Mouse (Mus musculus) C2C12 (cell line): ENCODE measurements around the gene Sertad2.

Experiments used
- CTCF ChIP-seq: IDR thresholded peaks from one replicate; pipeline ENCODE4 v1.5.1; 2011; ENCODE audit not compliant: control insufficient read depth, insufficient read depth, insufficient read length
- MAX ChIP-seq: IDR thresholded peaks from one replicate; pipeline ENCODE4 v1.6.1; 2011; ENCODE audit warnings: mild to moderate bottlenecking, control low read depth
- MYOD1 ChIP-seq: IDR thresholded peaks from one replicate; pipeline ENCODE4 v1.6.1; 2011; ENCODE audit warnings: low read depth; ENCODE audit not compliant: control insufficient read depth, insufficient read length
- USF1 ChIP-seq: IDR thresholded peaks from one replicate; pipeline ENCODE4 v1.6.1; 2011; ENCODE audit warnings: low read depth, mild to moderate bottlenecking, control low read depth, moderate library complexity

DNA sequence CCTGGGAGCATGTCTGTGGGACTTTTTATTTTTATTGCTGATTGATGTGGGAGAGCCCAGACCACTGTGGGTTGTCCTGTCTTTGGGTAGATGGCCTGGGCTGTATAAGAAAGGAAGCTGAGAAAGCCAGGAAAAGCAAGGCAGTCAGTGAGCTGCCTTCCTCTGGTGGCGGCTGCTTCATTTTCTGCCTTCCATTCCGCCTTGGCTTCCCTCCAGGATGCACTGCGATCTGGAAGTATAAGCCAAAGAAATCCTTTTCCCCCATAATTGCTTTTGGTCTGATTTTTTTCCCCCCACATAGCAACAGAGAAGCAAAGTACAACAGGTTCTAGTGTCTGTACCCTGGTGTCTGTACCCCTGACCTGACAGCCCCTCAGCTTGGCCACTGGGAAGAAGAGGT lies 116.0 kb downstream of the Sertad2 start:
- no peak for TF ChIP-seq CTCF
- no peak for TF ChIP-seq MAX
- TF ChIP-seq USF1: no peak
- TF ChIP-seq MYOD1: no peak
